Mouse (Mus musculus) C2C12 (cell line): ENCODE data around the gene Olfr320.

Experiments used
- CEBPB ChIP-seq: IDR thresholded peaks from one replicate; pipeline ENCODE4 v1.6.1; 2011; ENCODE audit warnings: low read depth, mild to moderate bottlenecking, control low read depth, moderate library complexity
- CTCF ChIP-seq: IDR thresholded peaks from one replicate; pipeline ENCODE4 v1.5.1; 2011; ENCODE audit not compliant: control insufficient read depth, insufficient read depth, insufficient read length
- FOSL1 ChIP-seq: IDR thresholded peaks from one replicate; pipeline ENCODE4 v1.8.0; 2011; ENCODE audit warnings: mild to moderate bottlenecking, low read length; ENCODE audit not compliant: poor library complexity, insufficient read depth, severe bottlenecking
- MAX ChIP-seq: IDR thresholded peaks from one replicate; pipeline ENCODE4 v1.6.1; 2011; ENCODE audit warnings: mild to moderate bottlenecking, control low read depth
- MYOD1 ChIP-seq: IDR thresholded peaks from one replicate; pipeline ENCODE4 v1.6.1; 2011; ENCODE audit warnings: low read depth; ENCODE audit not compliant: control insufficient read depth, insufficient read length
- MYOG ChIP-seq: IDR thresholded peaks from one replicate; pipeline ENCODE4 v1.6.1; 2011; ENCODE audit not compliant: control insufficient read depth, insufficient read length; ENCODE audit errors: extremely low read depth
- USF1 ChIP-seq: IDR thresholded peaks from one replicate; pipeline ENCODE4 v1.6.1; 2011; ENCODE audit warnings: low read depth, mild to moderate bottlenecking, control low read depth, moderate library complexity

- TF ChIP-seq CTCF (no peak), CEBPB (no peak), MAX (no peak), MYOG (no peak), USF1 (no peak), FOSL1 (no peak), MYOD1 (no peak)
Measured at GRCm38 (mm10) chr11:58641057-58641456, 39.8 kb upstream of the Olfr320 start.
